In the genomic region with DNA sequence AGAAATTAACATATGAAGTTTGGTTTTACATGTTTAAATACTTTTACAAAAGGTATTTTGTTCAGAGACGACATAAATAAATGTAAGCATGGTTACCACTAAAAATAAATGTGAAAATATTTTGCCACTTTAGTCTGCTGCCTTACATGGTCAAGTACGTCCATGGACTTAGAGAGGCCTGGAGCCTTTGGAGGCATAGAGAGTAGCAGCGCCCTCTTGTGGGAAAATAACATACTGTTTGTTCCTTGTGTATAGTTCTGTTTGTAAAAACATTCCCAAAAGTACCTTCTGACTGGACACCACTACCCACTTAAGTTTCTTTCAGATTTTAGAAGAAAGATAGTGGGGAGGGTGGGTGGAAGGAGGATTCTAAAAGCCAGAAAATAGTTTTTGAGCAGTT, we compare ENCODE assay signal across 9 mouse cellular contexts. TPM values are rescaled to one million over a fixed set of nuclear protein-coding genes. Genes with fewer than 3 reads are reported as not detected.
A peak's percentile ranks its signal among the peaks of the same experiment; 100 is the strongest.
DNase-seq lines count a peak whose midpoint lies in the region; ATAC-seq and TF ChIP-seq lines count a peak whose summit lies in the region.
"Had no signal": no experiment of that assay in that cellular context is flagged by ENCODE, and none has a peak within 500 bp of the region (broad histone marks: within the 10 kb centered on the region; RNA-seq: fewer than 3 reads in every experiment).

No protein-coding gene starts in this region.

- no peak overlapping the region for H3K4me3 ChIP-seq in forebrain, postnatal 0 days (ENCODE audit: low read depth, low read length)
- no peak overlapping the region for H3K4me3 ChIP-seq in forebrain, embryonic 13.5 days
- no peak overlapping the region for H3K4me3 ChIP-seq in liver, embryonic 14.5 days (ENCODE audit: insufficient read depth in 1 of 2, low read depth in 2 of 2, low read length in 2 of 2)
- H3K4me3 ChIP-seq: neural tube, embryonic 13.5 days had no signal

- peak; percentile 78 for DNase-seq in forebrain, postnatal 0 days
- DNase-seq in liver, embryonic 14.5 days (ENCODE audit: low read depth in 3 of 3, low spot score in 3 of 3): peak; percentile 9 to 24 (median 22)
- DNase-seq in liver (no peak), MN1 (ENCODE audit: low spot score) (peak; percentile 65)
- peak; percentile 56 for DNase-seq in embryo, embryonic 9.5 days (ENCODE audit: extremely low spot score)
- DNase-seq in retina, adult 2 months (ENCODE audit: low read depth, low spot score): peak; percentile 11
- DNase-seq in spleen, postnatal 14 days (ENCODE audit: low spot score in 2 of 2): no peak

- no peak overlapping the region for H3K9ac ChIP-seq in forebrain, postnatal 0 days
- no peak overlapping the region for H3K9ac ChIP-seq in forebrain, embryonic 13.5 days
- no peak overlapping the region for H3K9ac ChIP-seq in liver, embryonic 14.5 days (replicated peaks)
- H3K9ac ChIP-seq: neural tube, embryonic 13.5 days had no signal

- H3K27me3 ChIP-seq in forebrain, postnatal 0 days (ENCODE audit: insufficient read depth, low read length): no peaks in the 10 kb centered on the region
- H3K27me3 ChIP-seq in forebrain, embryonic 13.5 days: no peaks in the 10 kb centered on the region
- H3K27me3 ChIP-seq in liver, embryonic 14.5 days (ENCODE audit: control insufficient read depth, insufficient read depth, low read length): no peaks in the 10 kb centered on the region
- H3K27me3 ChIP-seq: neural tube, embryonic 13.5 days had no signal

- no peaks in the 10 kb centered on the region for H3K9me3 ChIP-seq in forebrain, postnatal 0 days (ENCODE audit: low read length)
- no peaks in the 10 kb centered on the region for H3K9me3 ChIP-seq in forebrain, embryonic 13.5 days (replicated peaks)
- H3K9me3 ChIP-seq in liver, embryonic 14.5 days (ENCODE audit: control insufficient read depth, low read length): no peaks in the 10 kb centered on the region
- H3K9me3 ChIP-seq: neural tube, embryonic 13.5 days had no signal

- no peak for TF ChIP-seq EP300 in liver, embryonic 14.5 days (IDR thresholded peaks at IDR 0.05; ENCODE audit: low read depth)

- WGBS in forebrain, postnatal 0 days: 35% methylated on average over 3 of the region's 3 CpGs
- WGBS in forebrain, embryonic 13.5 days: 42% methylated on average over 3 of the region's 3 CpGs
- WGBS in liver, embryonic 14.5 days (ENCODE audit: insufficient replicate concordance): 41% methylated on average over 3 of the region's 3 CpGs

- peak; percentile 70 for TF ChIP-seq CTCF in forebrain, postnatal 0 days (IDR thresholded peaks at IDR 0.05; ENCODE audit: low read depth)
- TF ChIP-seq CTCF in liver, embryonic 14.5 days (IDR thresholded peaks at IDR 0.05; ENCODE audit: low read depth): peak; percentile 52

- peaks cover 11% of the 10 kb centered on the region for H3K4me1 ChIP-seq in forebrain, postnatal 0 days (ENCODE audit: insufficient read depth)
- peaks cover 44% of the 10 kb centered on the region for H3K4me1 ChIP-seq in forebrain, embryonic 13.5 days
- no peaks in the 10 kb centered on the region for H3K4me1 ChIP-seq in liver, embryonic 14.5 days (replicated peaks; ENCODE audit: control insufficient read depth in 2 of 2, insufficient read depth in 2 of 2, low read length in 1 of 2)

- no peak overlapping the region for H3K4me2 ChIP-seq in forebrain, postnatal 0 days (ENCODE audit: low read depth)
- no peak overlapping the region for H3K4me2 ChIP-seq in forebrain, embryonic 13.5 days
- H3K4me2 ChIP-seq in liver, embryonic 14.5 days (ENCODE audit: low read depth): no peak overlapping the region
- H3K4me2 ChIP-seq: neural tube, embryonic 13.5 days had no signal

- peaks cover 19% of the 10 kb centered on the region for H3K36me3 ChIP-seq in forebrain, postnatal 0 days (ENCODE audit: insufficient read depth)
- H3K36me3 ChIP-seq in forebrain, embryonic 13.5 days (ENCODE audit: poor library complexity, severe bottlenecking): peaks cover 41% of the 10 kb centered on the region
- peaks cover 35% of the 10 kb centered on the region for H3K36me3 ChIP-seq in liver, embryonic 14.5 days (replicated peaks; ENCODE audit: control insufficient read depth, insufficient read depth, low read depth)

- ATAC-seq in forebrain, postnatal 0 days: no peak
- no peak for ATAC-seq in forebrain, embryonic 13.5 days
- no peak for ATAC-seq in liver, embryonic 14.5 days (ENCODE audit: insufficient read depth)

- H3K27ac ChIP-seq in forebrain, postnatal 0 days (ENCODE audit: low read depth, low read length): no peak overlapping the region
- H3K27ac ChIP-seq in forebrain, embryonic 13.5 days: no peak overlapping the region
- H3K27ac ChIP-seq in liver, embryonic 14.5 days: no peak overlapping the region
- H3K27ac ChIP-seq: neural tube, embryonic 13.5 days had no signal

RNA-seq across cellular contexts. Expression of gene Pitpnb, which starts 34.0 kb away (rescaled TPM):
- total RNA-seq in forebrain, postnatal 0 days (2014; rRNA removed): 8.3 and 11.2 TPM in 2 replicates
- polyA plus RNA-seq in forebrain, postnatal 0 days (2015; fragmentation: Nextera tagmentation; extraction: Ambion mirVana): 80.6 and 93.0 TPM in 2 replicates
- polyA plus RNA-seq in forebrain, embryonic 13.5 days (2015; fragmentation: Nextera tagmentation; extraction: Ambion mirVana): 103 and 112 TPM in 2 replicates
- 23.1 and 23.6 TPM in 2 replicates for polyA plus RNA-seq in liver, embryonic 14.5 days (2012; rRNA removed)
- polyA plus RNA-seq in liver, embryonic 14.5 days (2014; fragmentation: Nextera tagmentation; extraction: Ambion mirVana): 31.5 and 32.0 TPM in 2 replicates

RNA-seq across cellular contexts. Expression of gene Mn1, which starts 52.6 kb away (rescaled TPM):
- 108 and 123 TPM in 2 replicates for total RNA-seq in forebrain, postnatal 0 days (2014; rRNA removed)
- polyA plus RNA-seq in forebrain, postnatal 0 days (2015; fragmentation: Nextera tagmentation; extraction: Ambion mirVana): 57.9 and 73.2 TPM in 2 replicates
- 81.0 and 89.3 TPM in 2 replicates for polyA plus RNA-seq in forebrain, embryonic 13.5 days (2015; fragmentation: Nextera tagmentation; extraction: Ambion mirVana)
- 0.44 and 0.52 TPM in 2 replicates for polyA plus RNA-seq in liver, embryonic 14.5 days (2012; rRNA removed)
- polyA plus RNA-seq in liver, embryonic 14.5 days (2014; fragmentation: Nextera tagmentation; extraction: Ambion mirVana): 0.81 and 0.99 TPM in 2 replicates

Comparison
In these comparisons a context has a peak if more than half of its experiments do, and no peak if none do; other contexts are left out.
1. DNase-seq: peak in forebrain, postnatal 0 days (single experiment), liver, embryonic 14.5 days (3 of 3), MN1 (single experiment), embryo, embryonic 9.5 days (single experiment) and retina, adult 2 months (single experiment); none in liver (single experiment) and spleen, postnatal 14 days (0 of 2).
2. RNA of gene Mn1, which starts 52.6 kb away (polyA plus RNA-seq): 81.0 to 89.3 TPM in forebrain, embryonic 13.5 days and 57.9 to 73.2 TPM in forebrain, postnatal 0 days; 0.44 to 0.99 TPM in liver, embryonic 14.5 days; every median in the first group is over 10 times any median in the second.